Mouse (Mus musculus) brain, embryonic 18.5 days (tissue): ENCODE measurements at regions not wholly inside any gene's neighbourhood (a gene's known extent, or its start where the extent isn't known, plus 50 kb on each side); places are given as distances from the start of the nearest gene placed in this dataset.

Source experiments
- DNase-seq: peaks from one replicate; pipeline ENCODE4 v3.0.0-alpha.2; 2012; ENCODE audit warnings: low read depth, low spot score

- DNase-seq = no peak
These were observed 302.9 kb upstream of the Epha3 start for GRCm38 (mm10) chr16:64166676-64167407.

DNA sequence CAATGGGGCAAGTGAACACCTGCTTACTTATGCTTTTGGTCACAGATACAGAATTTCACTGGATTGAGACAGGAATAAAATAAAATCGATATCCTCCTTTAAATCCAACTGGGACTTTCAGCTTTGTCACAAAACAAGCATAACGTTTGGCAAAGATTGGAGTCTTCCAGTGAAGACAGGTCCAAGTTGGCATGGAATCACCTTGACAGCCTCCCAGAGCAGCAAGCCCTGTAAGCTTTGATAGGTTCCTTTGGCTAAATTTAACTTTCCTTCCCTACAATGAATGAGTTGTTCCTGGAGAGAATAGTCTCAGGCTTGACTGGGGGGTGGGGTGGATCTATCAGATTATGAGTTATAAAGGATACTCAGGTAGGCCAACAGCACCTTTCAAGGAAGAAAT is 302.1 kb upstream of the Epha3 start:
- no peak for DNase-seq

GRCm38 (mm10) chr16:64145687-64146535 is 281.9 kb upstream of the Epha3 start:
- DNase-seq = no peak
